Mouse (Mus musculus): ENCODE measurements around the gene Sat2.
A peak's percentile ranks its signal among the peaks of the same experiment; 100 is the strongest.

The Sat2 gene

GRCm38 (mm10) chr11:69633128-69633866, 11.5 kb downstream of the Sat2 start:
- DNase-seq (ENCODE audit: low spot score), result no peak

- no peak for DNase-seq (ENCODE audit: low spot score)
Observed at GRCm38 (mm10) chr11:69635471-69635870, 13.6 kb downstream of the Sat2 start.

DNA sequence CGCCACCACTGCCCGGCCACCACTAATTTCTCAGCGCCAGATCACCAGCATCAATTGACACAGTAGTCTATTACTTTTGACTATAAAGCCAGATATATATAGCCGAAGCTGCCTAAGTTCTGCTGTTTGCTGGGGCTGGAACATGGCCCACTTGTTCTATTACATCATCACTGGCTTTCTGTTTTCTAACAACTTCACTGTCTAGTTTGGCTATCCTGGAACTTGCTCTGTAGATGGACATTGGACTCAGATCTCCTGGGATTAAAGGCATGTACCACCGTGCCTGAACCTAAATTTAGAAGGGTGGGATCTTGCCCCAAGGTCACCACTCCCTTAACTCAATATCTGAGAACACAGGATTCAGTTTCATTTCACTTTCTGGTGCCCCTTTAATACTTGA, 24.0 kb downstream of the Sat2 start:
- DNase-seq (ENCODE audit: low spot score), result no peak

DNA sequence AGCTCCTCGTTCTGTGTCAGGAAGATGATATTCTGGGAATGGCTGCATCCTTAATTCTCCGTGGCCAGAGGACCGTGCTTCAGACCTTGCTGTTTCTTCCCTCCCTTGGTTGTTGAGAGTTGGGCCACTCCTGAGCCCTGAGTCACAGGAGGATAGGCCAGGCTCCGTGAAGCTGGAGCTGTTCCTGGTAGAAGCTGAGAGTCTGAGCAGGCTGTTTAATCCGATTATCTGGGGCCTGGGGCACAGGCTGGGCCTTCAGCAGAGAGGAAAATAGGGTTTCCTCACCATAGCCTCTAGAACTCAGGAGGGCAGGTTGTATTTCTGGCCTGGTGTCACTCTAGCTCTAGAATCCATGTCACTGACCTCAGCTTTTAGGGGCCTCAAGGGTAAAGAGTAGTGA, 31.6 kb downstream of the Sat2 start:
- no peak for DNase-seq (ENCODE audit: low spot score)

DNA sequence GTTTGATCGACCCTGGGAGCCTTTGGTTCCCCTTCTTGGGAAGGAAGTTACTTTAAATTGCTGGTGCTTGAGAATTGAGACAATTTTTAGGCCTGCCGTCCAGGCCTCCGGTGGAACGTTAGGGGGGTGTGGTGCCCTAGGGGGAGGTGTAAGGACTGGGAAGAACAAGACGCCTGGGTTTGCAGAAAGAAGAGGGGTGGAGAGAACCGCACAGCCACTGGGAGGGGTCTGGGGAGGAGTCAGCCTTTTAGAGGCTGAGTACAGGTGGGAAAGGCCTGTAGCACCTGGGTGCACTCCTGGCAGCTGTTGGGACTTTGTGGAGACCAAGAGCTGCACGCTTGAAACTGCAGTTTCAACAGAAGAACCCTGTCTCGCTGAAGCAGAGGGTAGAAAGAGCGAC, 32.9 kb downstream of the Sat2 start:
- no peak for DNase-seq (ENCODE audit: low spot score)

GRCm38 (mm10) chr11:69655264-69656064, 33.6 kb downstream of the Sat2 start, which contains the start of gene Sox15:
Gene Sox15 (plus strand): TSS chr11:69655314.
- no peak for DNase-seq (ENCODE audit: low spot score)

GRCm38 (mm10) chr11:69656065-69656455, 34.2 kb downstream of the Sat2 start:
- DNase-seq (ENCODE audit: low spot score), result no peak

DNA sequence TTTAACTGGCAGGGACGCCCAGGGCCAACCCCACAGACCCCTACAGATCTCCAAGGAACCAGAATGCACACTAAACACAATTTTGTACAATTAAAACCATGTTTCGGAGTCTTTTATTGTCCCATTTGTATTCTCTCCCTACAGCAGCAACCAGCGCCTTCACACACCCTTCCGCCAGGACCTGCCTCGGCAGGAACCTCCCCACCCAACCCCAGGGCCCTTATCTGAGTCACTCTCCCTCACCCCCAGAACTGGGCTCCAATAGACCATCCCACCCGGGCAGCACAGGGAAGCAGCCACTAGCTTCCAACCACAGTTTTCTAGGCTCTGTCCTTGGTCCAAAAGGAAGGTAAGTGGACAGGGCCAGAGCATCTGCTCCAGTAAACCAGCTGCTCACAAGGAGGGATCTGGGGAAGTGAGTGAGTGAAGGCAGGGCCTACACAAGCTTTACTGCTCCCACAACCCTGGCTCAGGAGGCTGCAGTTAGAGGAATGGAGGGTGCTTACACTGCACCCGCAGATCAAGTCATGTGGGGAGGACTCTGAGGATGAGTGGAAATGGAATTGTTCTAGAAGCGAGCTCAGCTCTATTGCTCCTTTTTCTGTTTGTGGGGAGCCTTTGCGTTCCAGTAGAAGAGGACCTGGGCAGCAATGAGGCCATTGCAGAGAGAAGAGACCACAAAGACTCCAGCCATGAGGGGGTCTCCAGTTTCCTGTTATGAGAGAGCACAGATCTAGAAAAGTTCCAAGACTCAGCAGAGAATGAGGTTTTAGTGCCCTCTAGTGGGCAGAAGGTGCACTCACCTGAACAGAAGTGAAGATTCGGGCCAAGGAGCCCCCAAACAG, 35.0 kb downstream of the Sat2 start:
- DNase-seq (ENCODE audit: low spot score), result no peak

- DNase-seq (ENCODE audit: low spot score), result no peak
Observed at GRCm38 (mm10) chr11:69657462-69657881, 35.6 kb downstream of the Sat2 start.

GRCm38 (mm10) chr11:69661221-69661881, 39.5 kb downstream of the Sat2 start:
- no peak for DNase-seq (ENCODE audit: low spot score)

GRCm38 (mm10) chr11:69662213-69662966, 40.6 kb downstream of the Sat2 start, which contains the start of gene Mpdu1:
Gene Mpdu1 (minus strand): TSS chr11:69662642.
- peak; percentile 78 for DNase-seq (ENCODE audit: low spot score)

- no peak for DNase-seq (ENCODE audit: low spot score)
Observed at GRCm38 (mm10) chr11:69662967-69663671, 41.3 kb downstream of the Sat2 start.

- DNase-seq (ENCODE audit: low spot score), result no peak
Observed at GRCm38 (mm10) chr11:69663795-69664194, 42.0 kb downstream of the Sat2 start.

GRCm38 (mm10) chr11:69664841-69665240, 43.0 kb downstream of the Sat2 start:
- DNase-seq (ENCODE audit: low spot score), result no peak

DNA sequence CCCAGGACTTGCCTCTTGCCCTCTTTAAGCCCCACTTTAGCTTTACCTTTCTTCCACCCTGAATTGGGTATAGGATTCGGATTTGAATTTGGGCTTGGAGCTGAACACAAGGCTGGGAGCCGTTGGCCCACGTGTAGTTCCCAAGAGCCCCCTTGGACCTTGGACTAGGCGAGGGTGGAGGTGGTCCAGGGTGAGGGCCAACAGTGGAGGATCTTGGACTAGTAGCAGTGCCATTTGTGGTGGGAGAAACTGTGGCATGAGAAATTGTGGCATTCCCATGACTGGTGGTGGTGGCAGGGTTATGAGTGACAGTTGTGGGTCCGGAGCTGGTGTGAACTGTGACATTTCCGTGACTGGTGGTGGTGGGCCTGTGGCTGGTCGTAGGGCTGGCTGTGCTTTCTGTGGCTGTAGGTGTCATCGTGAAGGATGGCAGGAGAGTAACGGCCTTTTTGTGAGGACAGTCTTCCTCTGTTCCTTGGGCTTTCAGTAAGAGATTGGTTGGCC, 43.7 kb downstream of the Sat2 start:
- DNase-seq (ENCODE audit: low spot score), result no peak

GRCm38 (mm10) chr11:69665961-69666664, 44.3 kb downstream of the Sat2 start, which contains the start of gene Cd68:
Gene Cd68 (minus strand): TSS chr11:69666153.
- no peak for DNase-seq (ENCODE audit: low spot score)

- no peak for DNase-seq (ENCODE audit: low spot score)
Observed at GRCm38 (mm10) chr11:69666665-69667005, 44.8 kb downstream of the Sat2 start.

DNA sequence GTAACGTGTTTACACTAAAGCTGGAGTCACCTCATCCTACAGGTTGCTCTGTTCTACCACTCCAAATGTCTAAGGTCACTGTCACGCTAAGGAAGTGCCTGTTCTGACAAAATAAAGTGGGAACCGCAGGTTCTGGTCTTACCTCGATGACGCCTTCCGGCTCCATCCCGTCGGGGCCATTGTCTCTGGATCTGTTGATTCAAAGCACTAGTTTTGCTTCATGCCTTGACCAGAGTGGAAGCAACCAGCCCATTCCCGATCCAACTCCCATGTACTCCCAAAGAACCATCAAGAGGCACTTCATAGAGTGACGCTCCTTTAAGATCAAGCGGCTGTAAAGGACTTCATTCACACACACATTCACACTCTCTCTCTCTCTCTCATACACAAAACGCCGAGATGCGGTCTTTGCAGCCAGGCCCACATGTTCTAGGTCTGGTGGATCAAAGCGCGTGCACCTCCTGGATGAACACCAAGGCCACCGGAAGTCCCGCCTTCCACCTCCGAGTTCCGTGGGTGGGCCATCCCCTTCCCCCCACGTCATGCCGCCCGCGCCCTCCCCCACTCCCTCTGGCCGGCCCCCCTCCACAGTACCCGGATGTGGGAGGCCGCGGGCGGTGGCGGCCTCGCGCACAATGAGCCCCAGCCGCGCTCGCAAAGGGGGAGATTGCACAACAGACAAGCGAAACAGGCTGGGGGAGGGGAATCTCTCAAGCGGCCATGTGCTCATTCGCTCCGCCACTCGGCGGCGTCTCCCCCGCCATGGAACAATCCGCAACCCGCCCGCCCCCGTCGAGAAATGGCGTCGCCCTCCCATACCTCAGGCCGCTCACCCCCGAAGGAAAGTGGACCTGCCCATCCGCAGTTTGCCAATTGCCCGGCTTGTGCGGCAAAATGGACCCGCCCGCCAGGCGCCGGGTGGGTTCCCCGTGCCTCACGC, 49.2 kb downstream of the Sat2 start:
- DNase-seq (ENCODE audit: low spot score), result peak; percentile 90
